Mouse (Mus musculus) cortical plate, adult 2 months (tissue): ENCODE data around the gene Sfrp5.

ENCODE experiments used
- CTCF ChIP-seq: fragments of 200-500 bp; IDR thresholded peaks from 2 replicates; pipeline ENCODE4 v1.5.1; 2011; ENCODE audit warnings: mild to moderate bottlenecking, control low read depth, low read length; ENCODE audit not compliant: insufficient read depth; ENCODE audit errors: extremely low read depth
- POLR2A ChIP-seq: fragments of 200-500 bp; IDR thresholded peaks from 2 replicates; pipeline ENCODE4 v1.6.1; 2011; ENCODE audit warnings: mild to moderate bottlenecking, low read length, control low read depth; ENCODE audit not compliant: insufficient read depth; ENCODE audit errors: extremely low read depth

DNA sequence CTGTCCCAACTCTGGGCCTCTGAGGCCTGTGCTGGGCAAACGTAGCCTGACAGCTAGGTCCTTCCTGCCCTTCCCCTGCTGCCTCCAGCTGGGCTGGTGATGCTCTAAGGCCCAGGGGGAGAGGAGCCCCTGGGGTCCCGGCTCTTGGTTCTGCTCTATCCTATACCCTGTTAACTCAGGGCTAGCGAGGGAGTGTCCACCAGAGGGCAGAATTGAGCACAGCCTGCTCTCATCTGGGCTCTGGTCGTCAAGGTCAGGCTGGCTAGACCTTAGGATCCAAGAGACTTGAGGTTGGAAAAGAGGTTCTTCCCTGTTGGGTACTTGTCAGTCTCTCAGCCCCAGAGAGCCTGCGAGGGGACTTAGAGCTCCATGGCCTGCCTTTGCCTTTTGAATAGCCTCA, 11.6 kb downstream of the Sfrp5 start:
- TF ChIP-seq POLR2A (no peak), CTCF (peak; percentile 66)
